Mouse (Mus musculus) c-Kit-positive CD71-positive TER-119-positive erythroid progenitor cells, embryonic 14.5 days (primary cell): ENCODE data around the gene Dynlrb1.

ENCODE experiments used
- DNase-seq: peaks from one replicate; pipeline ENCODE4 v3.0.0-alpha.2; 2013; ENCODE audit warnings: low spot score

Gene Dynlrb1

GRCm38 (mm10) chr2:155236362-155236992 is at the start of gene Dynlrb1:
Dynlrb1 (plus strand) TSS chr2:155236533.
- DNase-seq = peak; percentile 97

- peak; percentile 7 for DNase-seq
These were observed 28.9 kb upstream of the Dynlrb1 start for GRCm38 (mm10) chr2:155207419-155207818.

- no peak for DNase-seq
These were observed 13.2 kb upstream of the Dynlrb1 start for GRCm38 (mm10) chr2:155223145-155223544.

DNA sequence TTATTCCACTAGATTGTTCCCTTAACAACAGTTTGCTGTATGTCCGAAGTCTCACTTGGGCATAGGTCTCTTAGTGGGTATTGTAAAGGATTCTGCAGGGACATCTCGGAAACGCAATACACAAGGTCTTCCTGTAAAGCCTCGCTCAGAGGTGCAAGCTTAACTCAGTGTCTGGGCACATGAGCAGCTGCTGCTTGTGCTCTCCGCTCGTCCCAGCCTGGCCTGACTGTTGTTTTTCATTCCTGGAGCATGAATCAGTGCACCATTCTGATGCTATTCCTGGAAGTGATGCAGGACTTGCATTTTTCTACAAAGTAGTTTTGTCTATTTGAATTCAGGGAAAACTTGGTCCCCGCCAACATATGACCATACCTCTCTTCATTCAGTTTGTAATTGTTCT is 11.6 kb upstream of the Dynlrb1 start:
- DNase-seq = no peak

GRCm38 (mm10) chr2:155235746-155236361 is 479 bp upstream of the Dynlrb1 start:
- DNase-seq = peak; percentile 12

DNA sequence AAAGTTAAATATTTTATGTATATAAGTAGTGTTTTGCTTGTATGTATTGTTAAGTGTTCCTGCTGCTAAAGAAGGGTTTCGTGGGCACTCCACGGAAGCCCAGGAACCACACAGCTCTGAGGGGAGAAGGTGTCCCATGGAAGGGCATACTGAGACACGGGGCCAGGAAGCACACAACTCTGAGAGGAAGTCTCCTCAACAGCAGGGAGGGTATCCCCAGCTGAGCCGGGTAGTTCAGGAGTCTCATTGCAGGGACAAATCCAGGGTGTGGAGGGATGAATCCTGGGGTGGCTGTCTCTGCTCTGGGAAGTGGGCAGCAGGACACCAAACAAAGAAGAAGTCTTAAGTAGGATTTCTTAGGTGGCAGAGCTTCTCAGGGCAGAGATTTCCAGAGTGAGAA is 943 bp downstream of the Dynlrb1 start:
- no peak for DNase-seq

DNA sequence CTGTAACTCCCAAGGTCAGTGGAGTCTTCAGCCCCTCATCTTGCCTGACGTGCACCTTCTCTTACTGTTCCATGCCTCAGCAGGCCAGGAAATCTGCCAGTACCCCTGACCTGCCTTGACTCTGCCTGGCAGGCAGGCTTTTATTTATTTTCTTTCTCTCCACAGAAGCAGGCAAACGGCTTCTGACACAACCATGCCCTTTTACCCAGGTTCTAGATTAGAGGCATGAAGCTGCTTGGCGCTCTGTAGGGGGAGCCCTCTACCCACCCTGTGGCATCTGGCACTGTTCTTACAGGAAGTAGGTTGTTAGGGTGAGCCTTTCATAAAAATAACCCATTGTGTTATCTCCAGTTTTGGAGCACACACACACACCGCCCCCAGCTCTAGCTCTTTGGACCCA is 4.6 kb downstream of the Dynlrb1 start:
- no peak for DNase-seq

- no peak for DNase-seq
These were observed 6.0 kb downstream of the Dynlrb1 start for GRCm38 (mm10) chr2:155242296-155242855.

GRCm38 (mm10) chr2:155246231-155246630 is 9.9 kb downstream of the Dynlrb1 start:
- DNase-seq = no peak

DNA sequence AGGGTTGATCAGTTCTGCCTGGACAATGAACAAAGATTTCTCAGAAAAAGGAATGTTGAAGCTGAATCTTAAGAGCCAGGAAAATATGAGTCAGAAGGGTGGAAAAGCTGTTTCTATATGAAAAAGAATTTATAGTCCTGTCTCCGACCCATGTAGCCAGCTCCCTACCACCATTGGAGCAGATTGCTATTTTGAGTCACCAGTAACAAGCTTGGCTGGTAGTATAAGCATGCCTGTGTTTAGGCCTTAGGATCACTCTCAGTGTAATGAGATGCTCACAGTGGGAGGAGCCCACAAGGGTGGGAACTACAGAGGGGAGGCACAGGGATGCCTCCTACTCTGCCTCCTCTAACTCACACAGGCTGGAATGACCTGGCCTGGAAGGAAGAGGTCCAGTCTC is 11.9 kb downstream of the Dynlrb1 start:
- DNase-seq = no peak

- no peak for DNase-seq
These were observed 12.4 kb downstream of the Dynlrb1 start for GRCm38 (mm10) chr2:155248718-155249117.

GRCm38 (mm10) chr2:155249588-155249987 is 13.3 kb downstream of the Dynlrb1 start:
- DNase-seq = no peak

- DNase-seq = no peak
These were observed 29.2 kb downstream of the Dynlrb1 start for GRCm38 (mm10) chr2:155265526-155265925.

DNA sequence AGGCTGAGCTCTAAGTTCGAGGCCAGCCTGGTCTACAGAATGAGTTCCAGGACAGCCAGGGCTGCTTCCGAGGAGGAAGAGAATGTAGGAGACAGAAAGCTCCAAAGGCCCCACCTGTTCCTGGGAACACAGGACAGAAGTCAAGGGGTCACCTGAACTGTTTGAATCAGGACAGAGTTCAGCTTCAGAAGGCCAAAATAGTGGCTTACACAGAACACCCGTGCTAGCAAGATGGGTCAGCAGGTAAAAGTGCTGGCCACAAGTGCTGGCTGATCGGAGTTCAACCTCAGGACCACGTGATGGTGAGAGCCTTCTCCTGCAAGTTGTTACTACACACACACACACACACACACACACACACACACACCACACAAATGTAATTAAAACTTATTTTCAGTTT is 30.6 kb downstream of the Dynlrb1 start:
- DNase-seq = no peak

- no peak for DNase-seq
These were observed 35.6 kb downstream of the Dynlrb1 start for GRCm38 (mm10) chr2:155271957-155272356.

GRCm38 (mm10) chr2:155272396-155273170 is 36.2 kb downstream of the Dynlrb1 start:
- DNase-seq = no peak

GRCm38 (mm10) chr2:155273603-155274002 is 37.3 kb downstream of the Dynlrb1 start:
- no peak for DNase-seq

GRCm38 (mm10) chr2:155276195-155276594 is 39.9 kb downstream of the Dynlrb1 start, which contains the start of gene Map1lc3a:
Map1lc3a (plus strand) TSS chr2:155276297.
- DNase-seq = peak; percentile 96

GRCm38 (mm10) chr2:155276621-155277175 is 40.4 kb downstream of the Dynlrb1 start:
- peak; percentile 57 for DNase-seq

- no peak for DNase-seq
These were observed 41.4 kb downstream of the Dynlrb1 start for GRCm38 (mm10) chr2:155277721-155278120.

DNA sequence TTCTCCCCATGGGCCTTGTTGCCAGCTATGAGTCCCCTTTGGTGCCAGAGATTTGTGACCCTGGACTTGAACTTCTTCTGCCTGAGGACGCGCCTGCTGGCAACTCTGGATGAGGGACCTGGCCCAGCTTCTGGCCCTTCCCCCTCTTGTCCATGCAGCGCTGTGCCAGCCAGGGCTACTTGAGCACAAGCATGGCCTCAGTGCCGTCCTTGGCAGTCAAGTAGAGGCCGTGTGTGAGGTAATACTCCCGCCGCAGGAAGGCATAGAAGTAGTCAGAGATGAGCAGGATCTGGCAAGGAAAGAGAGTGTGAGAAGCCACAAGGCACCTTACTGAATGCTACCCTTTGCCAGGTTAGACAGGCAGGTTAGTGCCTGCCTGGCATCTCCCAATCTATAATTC is 42.0 kb downstream of the Dynlrb1 start:
- no peak for DNase-seq

DNA sequence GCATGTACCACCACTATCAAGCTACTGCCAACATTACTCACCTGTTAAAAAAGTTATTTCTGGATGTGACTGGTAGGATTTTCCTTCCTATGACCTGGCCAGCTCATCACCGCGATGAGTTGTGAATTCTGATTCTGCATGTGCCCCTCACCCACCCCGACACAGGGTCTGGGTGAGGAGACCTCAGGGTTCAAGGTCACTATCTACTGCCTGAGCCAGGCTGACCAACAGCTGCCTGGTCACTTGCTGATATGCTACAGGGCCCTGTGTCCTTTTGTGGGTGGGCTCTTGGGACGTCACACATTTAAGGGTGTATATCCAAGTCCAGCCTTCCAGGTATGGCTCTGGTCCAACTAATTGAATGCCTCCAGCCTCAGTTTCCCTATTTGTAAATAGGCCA is 42.8 kb downstream of the Dynlrb1 start:
- no peak for DNase-seq
